Mouse (Mus musculus) heart, postnatal 25 days (tissue): Measurements from ENCODE around the gene Plekha1. TPM values are rescaled to one million over a fixed set of nuclear protein-coding genes. Genes with fewer than 3 reads are reported as not detected.

ENCODE experiments used
- DNase-seq: peaks from one replicate; pipeline ENCODE4 v3.0.0; 2022; ENCODE audit warnings: low spot score
- intact Hi-C: fragments of 180-260 bp; cut with DNase I; formaldehyde crosslinking; loops from one replicate; pipeline ENCODE4 v1.15.1; 2025
- total RNA-seq, 2 experiments: library from RNA; stranded (reverse); gene quantifications; 2 replicates each; pipeline ENCODE4 v1.2.3; 2021

The Plekha1 gene
- total RNA-seq, 2 experiments from 2014 or later = 37.3 to 42.6 TPM

GRCm38 (mm10) chr7:130855681-130856080 lies 9.9 kb upstream of the Plekha1 start:
- intact Hi-C loops = no loop called here
- peak; percentile 32 for DNase-seq

GRCm38 (mm10) chr7:130857973-130858372 lies 7.6 kb upstream of the Plekha1 start:
- DNase-seq = no peak
- intact Hi-C loops = no loop called here

- intact Hi-C loops = loop anchor here (5.0 to 10.0 kb wide), 2 partner anchors 33 to 335 kb away; partner anchors contain the start of gene Ate1
- DNase-seq = no peak
These were observed 5.6 kb upstream of the Plekha1 start for GRCm38 (mm10) chr7:130859926-130860325.

- intact Hi-C loops = loop anchor here (5.0 to 10.0 kb wide), 2 partner anchors 33 to 336 kb away; partner anchors contain the start of gene Ate1
- DNase-seq = no peak
These were observed 4.8 kb upstream of the Plekha1 start for GRCm38 (mm10) chr7:130860721-130861142.

- DNase-seq = no peak
- intact Hi-C loops = loop anchor here (5.0 to 10.0 kb wide), 2 partner anchors 35 to 338 kb away; partner anchors contain the start of gene Ate1
These were observed 3.1 kb upstream of the Plekha1 start for GRCm38 (mm10) chr7:130862501-130862900.

GRCm38 (mm10) chr7:130864711-130865110 lies 845 bp upstream of the Plekha1 start:
- intact Hi-C loops = loop anchor here (5.0 to 10.0 kb wide), 2 partner anchors 37 to 340 kb away; partner anchors contain the start of gene Ate1
- DNase-seq = no peak

GRCm38 (mm10) chr7:130866640-130867039 lies 1.1 kb downstream of the Plekha1 start:
- no peak for DNase-seq
- intact Hi-C loops = loop anchor here (10.0 kb wide), 1 partner anchor 342 kb away; the partner anchor contains the start of gene Ate1

GRCm38 (mm10) chr7:130867256-130867655 lies 1.7 kb downstream of the Plekha1 start:
- intact Hi-C loops = loop anchor here (10.0 kb wide), 1 partner anchor 342 kb away; the partner anchor contains the start of gene Ate1
- DNase-seq = no peak

GRCm38 (mm10) chr7:130884161-130884560 lies 18.6 kb downstream of the Plekha1 start:
- intact Hi-C loops = no loop called here
- DNase-seq = no peak

GRCm38 (mm10) chr7:130886246-130886645 lies 20.7 kb downstream of the Plekha1 start:
- intact Hi-C loops = no loop called here

GRCm38 (mm10) chr7:130887946-130888345 lies 22.4 kb downstream of the Plekha1 start:
- DNase-seq = no peak
- intact Hi-C loops = no loop called here

More at GRCm38 (mm10) chr7:130886246-130886645, 20.7 kb downstream of the Plekha1 start:
- no peak for DNase-seq

- no peak for DNase-seq
- intact Hi-C loops = no loop called here
These were observed 25.3 kb downstream of the Plekha1 start for GRCm38 (mm10) chr7:130890871-130891270.

GRCm38 (mm10) chr7:130892973-130893372 lies 27.4 kb downstream of the Plekha1 start:
- intact Hi-C loops = no loop called here
- DNase-seq = peak; percentile 7

GRCm38 (mm10) chr7:130894931-130895617 lies 29.5 kb downstream of the Plekha1 start:
- no peak for DNase-seq
- intact Hi-C loops = no loop called here

GRCm38 (mm10) chr7:130895618-130895945 lies 30.0 kb downstream of the Plekha1 start:
- intact Hi-C loops = no loop called here
- no peak for DNase-seq

- intact Hi-C loops = no loop called here
- DNase-seq = no peak
These were observed 30.5 kb downstream of the Plekha1 start for GRCm38 (mm10) chr7:130896064-130896463.

GRCm38 (mm10) chr7:130897201-130897600 lies 31.6 kb downstream of the Plekha1 start:
- intact Hi-C loops = no loop called here
- no peak for DNase-seq

- intact Hi-C loops = no loop called here
- DNase-seq = no peak
These were observed 32.8 kb downstream of the Plekha1 start for GRCm38 (mm10) chr7:130898373-130898772.

- intact Hi-C loops = no loop called here
- no peak for DNase-seq
These were observed 34.8 kb downstream of the Plekha1 start for GRCm38 (mm10) chr7:130900233-130900848.

- intact Hi-C loops = no loop called here
- no peak for DNase-seq
These were observed 37.4 kb downstream of the Plekha1 start for GRCm38 (mm10) chr7:130902929-130903328.

- intact Hi-C loops = no loop called here
- DNase-seq = no peak
These were observed 38.0 kb downstream of the Plekha1 start for GRCm38 (mm10) chr7:130903505-130904074.
